Mouse (Mus musculus): ENCODE data around the gene Rps27rt.

DNA sequence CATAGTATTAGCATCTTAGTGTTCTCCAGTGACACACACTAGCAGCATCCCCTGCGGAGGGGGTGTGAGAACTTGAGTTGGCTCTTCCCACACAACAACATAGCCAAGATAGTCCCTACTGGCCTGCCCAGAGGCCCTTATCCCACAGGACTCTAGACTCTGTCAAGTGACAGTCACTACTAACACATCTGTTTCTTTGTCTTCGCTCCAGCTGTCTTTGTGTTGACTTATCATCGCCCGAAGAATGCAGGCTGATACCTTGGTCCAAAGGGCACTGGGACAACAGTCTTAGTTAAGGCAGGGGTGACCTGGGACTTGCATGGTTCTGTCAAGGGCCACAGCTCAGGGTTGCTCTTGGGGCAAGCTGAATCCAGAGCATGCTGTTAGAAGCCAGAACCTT is 12.7 kb upstream of the Rps27rt start:
- TF ChIP-seq POLR2A (IDR thresholded peaks at IDR 0.05; ENCODE audit: borderline replicate concordance, low read depth, low read length) (no peak), CTCF (IDR thresholded peaks at IDR 0.05; ENCODE audit: low read depth, low read length) (no peak)

All from bone marrow macrophage, adult 2 months (primary cell).